In genomic region chr12:32487883-32488577, GRCm38 (mm10) we compare ENCODE assay signal across 9 mouse cellular contexts.
DNase-seq lines count a peak whose midpoint lies in the region; ATAC-seq and TF ChIP-seq lines count a peak whose summit lies in the region.
"Had no signal": no experiment of that assay in that cellular context is flagged by ENCODE, and none has a peak within 500 bp of the region (broad histone marks: within the 10 kb centered on the region; RNA-seq: fewer than 3 reads in every experiment).

No protein-coding gene starts in this region.

- no peaks in the 10 kb centered on the region for H3K9me3 ChIP-seq in liver, postnatal 0 days (ENCODE audit: low read length)
- no peaks in the 10 kb centered on the region for H3K9me3 ChIP-seq in liver, embryonic 11.5 days (ENCODE audit: control insufficient read depth, low read length)
- no peaks in the 10 kb centered on the region for H3K9me3 ChIP-seq in kidney, embryonic 15.5 days (replicated peaks)
- no peaks in the 10 kb centered on the region for H3K9me3 ChIP-seq in stomach, embryonic 15.5 days
- H3K9me3 ChIP-seq: midbrain, embryonic 12.5 days had no signal

- H3K27me3 ChIP-seq in liver, postnatal 0 days (ENCODE audit: insufficient read depth, low read length) = no peaks in the 10 kb centered on the region
- H3K27me3 ChIP-seq in liver, embryonic 11.5 days (replicated peaks; ENCODE audit: control insufficient read depth, insufficient read depth, low read length) = no peaks in the 10 kb centered on the region
- no peaks in the 10 kb centered on the region for H3K27me3 ChIP-seq in kidney, embryonic 15.5 days
- H3K27me3 ChIP-seq in stomach, embryonic 15.5 days (replicated peaks) = no peaks in the 10 kb centered on the region
- H3K27me3 ChIP-seq: midbrain, embryonic 12.5 days had no signal

- no peak overlapping the region for H3K4me2 ChIP-seq in liver, postnatal 0 days (ENCODE audit: low read depth, low read length)
- H3K4me2 ChIP-seq in liver, embryonic 11.5 days = no peak overlapping the region
- H3K4me2 ChIP-seq in kidney, embryonic 15.5 days = no peak overlapping the region
- no peak overlapping the region for H3K4me2 ChIP-seq in stomach, embryonic 15.5 days
- H3K4me2 ChIP-seq: midbrain, embryonic 12.5 days had no signal

- 0 out of 2 replicates have a peak overlapping the region, but pooled peaks have one; percentile 22 for H3K27ac ChIP-seq in liver, postnatal 0 days (ENCODE audit: low read depth)
- no peak overlapping the region for H3K27ac ChIP-seq in liver, embryonic 11.5 days (ENCODE audit: low read depth, low read length)
- H3K27ac ChIP-seq in kidney, embryonic 15.5 days = 0 out of 2 replicates have a peak overlapping the region, but pooled peaks have one; percentile 24
- H3K27ac ChIP-seq in stomach, embryonic 15.5 days = peak overlapping the region; percentile 64
- H3K27ac ChIP-seq: midbrain, embryonic 12.5 days had no signal

- no peak for TF ChIP-seq EP300 in liver, postnatal 0 days (IDR thresholded peaks at IDR 0.05; ENCODE audit: low read depth)

- H3K4me3 ChIP-seq in liver, postnatal 0 days (ENCODE audit: low read depth, low read length) = no peak overlapping the region
- no peak overlapping the region for H3K4me3 ChIP-seq in liver, embryonic 11.5 days (ENCODE audit: low read depth, low read length)
- H3K4me3 ChIP-seq in kidney, embryonic 15.5 days (replicated peaks) = no peak overlapping the region
- no peak overlapping the region for H3K4me3 ChIP-seq in stomach, embryonic 15.5 days (replicated peaks)
- H3K4me3 ChIP-seq: midbrain, embryonic 12.5 days had no signal

- DNase-seq in liver, postnatal 0 days = no peak
- DNase-seq in liver, embryonic 11.5 days (ENCODE audit: low spot score) = no peak
- DNase-seq in heart, adult 8-10 months (ENCODE audit: low spot score) = peak; percentile 31
- DNase-seq in gastrocnemius, postnatal 36 days = no peak
- DNase-seq in gastrocnemius, postnatal 4 days (ENCODE audit: low spot score in 2 of 2) = no peak
- DNase-seq in layer of hippocampus, postnatal 14 days (ENCODE audit: low spot score in 2 of 2) = no peak

- no peak overlapping the region for H3K9ac ChIP-seq in liver, postnatal 0 days (replicated peaks)
- no peak overlapping the region for H3K9ac ChIP-seq in liver, embryonic 11.5 days (ENCODE audit: low read depth, low read length)
- H3K9ac ChIP-seq in kidney, embryonic 15.5 days = no peak overlapping the region
- H3K9ac ChIP-seq in stomach, embryonic 15.5 days = no peak overlapping the region
- H3K9ac ChIP-seq: midbrain, embryonic 12.5 days had no signal

- H3K4me1 ChIP-seq in liver, postnatal 0 days (ENCODE audit: insufficient read depth) = peaks cover 3% of the 10 kb centered on the region; the same call in 1 of the 2 replicates
- H3K4me1 ChIP-seq in liver, embryonic 11.5 days (replicated peaks; ENCODE audit: control insufficient read depth, insufficient read depth, low read length) = no peaks in the 10 kb centered on the region
- peaks cover 22% of the 10 kb centered on the region for H3K4me1 ChIP-seq in kidney, embryonic 15.5 days
- H3K4me1 ChIP-seq in stomach, embryonic 15.5 days = 0 out of 2 replicates have a peak, but pooled peaks cover 8% of the 10 kb centered on the region
- H3K4me1 ChIP-seq: midbrain, embryonic 12.5 days had no signal

- no peak for TF ChIP-seq CTCF in liver, postnatal 0 days (IDR thresholded peaks at IDR 0.05; ENCODE audit: low read depth)

- H3K36me3 ChIP-seq in liver, postnatal 0 days (replicated peaks; ENCODE audit: insufficient read depth, low read length) = no peaks in the 10 kb centered on the region
- H3K36me3 ChIP-seq in liver, embryonic 11.5 days (ENCODE audit: control insufficient read depth, insufficient read depth, low read length) = no peaks in the 10 kb centered on the region
- no peaks in the 10 kb centered on the region for H3K36me3 ChIP-seq in kidney, embryonic 15.5 days
- H3K36me3 ChIP-seq in stomach, embryonic 15.5 days = no peaks in the 10 kb centered on the region
- H3K36me3 ChIP-seq: midbrain, embryonic 12.5 days had no signal

- no peak for ATAC-seq in liver, postnatal 0 days
- no peak for ATAC-seq in liver, embryonic 11.5 days (replicated peaks; ENCODE audit: low FRiP score)
- ATAC-seq in kidney, embryonic 15.5 days (replicated peaks; ENCODE audit: low FRiP score) = no peak; the same call in 1 of the 2 replicates
- peak; percentile 86 for ATAC-seq in stomach, embryonic 15.5 days (ENCODE audit: insufficient read depth, low FRiP score, low read depth)

- 58% methylated on average over 3 of the region's 3 CpGs for WGBS in liver, postnatal 0 days (ENCODE audit: insufficient replicate concordance)
- WGBS in liver, embryonic 11.5 days = 57% methylated on average over 3 of the region's 3 CpGs
- WGBS in kidney, embryonic 15.5 days = 40% methylated on average over 3 of the region's 3 CpGs
- WGBS in stomach, embryonic 15.5 days = 29% methylated on average over 3 of the region's 3 CpGs

- intact Hi-C loops in gastrocnemius, postnatal 36 days (cut with DNase I) = no loop called here
